Mouse (Mus musculus): ENCODE measurements around the gene Ralgapa2.

The Ralgapa2 gene

GRCm38 (mm10) chr2:146511911-146512580, at the start of gene Ralgapa2:
Gene Ralgapa2, minus strand, starts transcription at chr2:146512344.
- DNase-seq, result peak; percentile 100

DNA sequence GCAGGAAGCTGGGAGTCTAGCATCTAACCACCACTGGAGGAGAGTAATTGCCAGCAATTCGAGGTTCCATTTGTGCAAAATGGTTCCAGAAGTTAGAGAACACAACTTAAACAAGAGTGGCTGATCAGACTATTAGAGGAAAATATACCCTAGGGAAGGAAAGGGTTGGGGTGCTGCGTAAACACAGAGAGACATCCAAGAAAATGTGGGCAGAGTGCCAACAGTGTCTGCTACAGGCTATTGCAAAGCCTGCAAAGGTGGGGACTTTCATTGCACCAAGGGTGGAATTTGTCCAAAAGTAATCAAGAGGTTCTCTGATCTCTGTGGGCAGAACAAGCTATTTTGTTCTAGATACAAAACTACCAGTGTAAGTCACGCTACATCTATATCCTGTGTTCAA, 49.4 kb upstream of the Ralgapa2 start:
- peak; percentile 23 for DNase-seq

DNA sequence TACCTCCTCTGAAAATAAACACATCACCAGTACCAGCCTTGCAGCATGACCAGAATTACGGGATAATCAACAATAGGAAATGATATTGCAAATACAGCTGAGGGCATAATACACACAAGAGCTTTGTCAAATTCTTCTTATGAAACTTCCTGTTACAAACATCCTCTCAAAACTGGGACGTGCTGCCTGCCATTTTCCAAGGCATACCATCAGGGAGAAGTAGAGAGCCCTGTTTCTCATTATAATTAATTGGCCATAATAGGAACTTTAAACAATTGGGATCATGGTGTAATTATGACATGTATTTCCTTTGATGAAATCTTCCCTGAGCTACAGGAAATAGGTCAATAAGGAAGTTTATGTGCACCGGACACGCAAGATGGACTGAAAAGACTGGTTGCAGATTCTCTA, 48.5 kb upstream of the Ralgapa2 start:
- DNase-seq, result no peak

GRCm38 (mm10) chr2:146556148-146556547, 44.0 kb upstream of the Ralgapa2 start:
- no peak for DNase-seq

DNA sequence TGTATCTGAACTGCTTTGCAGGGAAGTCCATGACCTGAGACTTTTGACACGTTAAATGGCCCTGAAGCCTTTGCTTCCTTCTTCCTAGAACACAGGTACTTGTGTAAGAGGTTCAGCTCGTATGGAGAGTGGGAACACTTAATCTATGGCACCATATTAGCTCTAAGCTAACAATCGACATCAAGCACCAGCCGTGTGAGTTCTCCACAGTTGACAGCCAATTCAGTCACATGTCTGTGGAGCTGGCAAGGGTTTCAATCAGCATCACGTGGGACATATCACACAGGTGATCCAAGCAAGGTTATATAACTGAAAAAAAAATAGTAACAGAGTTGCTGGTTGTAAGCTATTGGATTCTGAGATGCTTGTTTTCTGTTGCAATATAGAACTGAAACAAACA, 43.2 kb upstream of the Ralgapa2 start:
- DNase-seq, result no peak

GRCm38 (mm10) chr2:146553701-146554100, 41.6 kb upstream of the Ralgapa2 start:
- DNase-seq, result no peak

DNA sequence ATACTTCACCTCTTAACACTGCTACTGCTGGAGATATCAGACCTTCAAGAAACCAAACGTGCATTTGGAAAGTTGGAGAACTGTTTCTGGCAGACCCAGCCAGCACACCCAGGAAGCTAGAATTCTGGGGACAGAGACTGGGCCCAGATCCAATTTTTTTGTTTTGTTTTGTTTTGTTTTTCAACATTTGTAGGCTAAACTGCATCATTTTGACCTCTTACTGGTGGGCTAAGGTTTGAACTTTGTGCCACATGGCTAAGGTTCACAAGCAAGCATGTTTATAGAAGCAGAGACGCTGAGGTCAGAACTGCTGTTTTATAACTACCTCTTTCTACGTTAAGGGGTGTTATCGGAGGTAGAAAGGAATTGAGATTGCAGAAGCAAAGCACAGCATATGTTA, 39.7 kb upstream of the Ralgapa2 start:
- peak; percentile 24 for DNase-seq

- no peak for DNase-seq
Measured at GRCm38 (mm10) chr2:146549111-146549776, 37.1 kb upstream of the Ralgapa2 start.

DNA sequence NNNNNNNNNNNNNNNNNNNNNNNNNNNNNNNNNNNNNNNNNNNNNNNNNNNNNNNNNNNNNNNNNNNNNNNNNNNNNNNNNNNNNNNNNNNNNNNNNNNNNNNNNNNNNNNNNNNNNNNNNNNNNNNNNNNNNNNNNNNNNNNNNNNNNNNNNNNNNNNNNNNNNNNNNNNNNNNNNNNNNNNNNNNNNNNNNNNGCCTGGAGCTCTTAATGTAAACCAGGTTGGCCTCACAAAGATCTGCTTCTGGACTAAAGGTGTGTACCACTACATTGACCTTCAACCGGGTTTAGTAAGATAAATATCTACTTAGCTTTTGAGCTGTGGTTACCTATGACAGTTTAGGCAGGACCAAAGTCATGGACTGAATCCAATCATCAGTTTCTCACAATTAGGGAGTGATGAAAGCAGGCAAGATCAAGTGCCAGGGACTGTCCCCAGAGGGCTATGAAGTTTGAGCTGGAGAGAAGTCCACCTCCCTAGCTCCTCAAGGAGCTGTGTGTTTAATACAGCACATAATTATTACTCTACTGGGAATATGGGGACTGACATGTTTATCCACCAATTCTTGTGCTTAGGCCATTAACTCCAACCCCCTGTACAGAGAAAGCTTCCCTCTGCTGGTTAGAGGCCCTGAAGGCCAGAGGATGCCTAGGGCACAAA, 32.1 kb upstream of the Ralgapa2 start:
- DNase-seq, result no peak

GRCm38 (mm10) chr2:146533118-146533949, 21.2 kb upstream of the Ralgapa2 start:
- DNase-seq, result no peak

GRCm38 (mm10) chr2:146532493-146532892, 20.3 kb upstream of the Ralgapa2 start:
- DNase-seq, result no peak

- no peak for DNase-seq
Measured at GRCm38 (mm10) chr2:146525483-146525882, 13.3 kb upstream of the Ralgapa2 start.

- DNase-seq, result peak; percentile 50
Measured at GRCm38 (mm10) chr2:146524685-146525415, 12.7 kb upstream of the Ralgapa2 start.

DNA sequence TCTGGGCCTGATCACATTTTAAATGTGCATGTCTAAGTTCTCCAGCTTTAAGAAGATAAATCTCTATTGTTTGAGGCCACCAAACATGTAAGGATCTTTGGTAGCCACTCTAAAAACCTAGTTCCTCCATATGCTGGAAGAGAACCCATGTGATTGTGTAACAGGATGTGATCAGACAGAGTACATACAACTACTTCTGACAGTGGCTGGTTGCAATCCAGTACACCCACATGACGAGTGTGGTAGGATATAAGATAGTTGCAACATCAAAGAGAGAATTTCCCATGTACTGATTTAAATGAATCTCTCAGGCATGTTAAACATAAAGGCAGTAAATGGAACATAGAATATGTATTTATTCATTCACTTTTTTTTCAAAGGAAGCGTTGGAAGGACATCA, 4.8 kb upstream of the Ralgapa2 start:
- DNase-seq, result no peak

GRCm38 (mm10) chr2:146515081-146515480, 2.9 kb upstream of the Ralgapa2 start:
- DNase-seq, result no peak

DNA sequence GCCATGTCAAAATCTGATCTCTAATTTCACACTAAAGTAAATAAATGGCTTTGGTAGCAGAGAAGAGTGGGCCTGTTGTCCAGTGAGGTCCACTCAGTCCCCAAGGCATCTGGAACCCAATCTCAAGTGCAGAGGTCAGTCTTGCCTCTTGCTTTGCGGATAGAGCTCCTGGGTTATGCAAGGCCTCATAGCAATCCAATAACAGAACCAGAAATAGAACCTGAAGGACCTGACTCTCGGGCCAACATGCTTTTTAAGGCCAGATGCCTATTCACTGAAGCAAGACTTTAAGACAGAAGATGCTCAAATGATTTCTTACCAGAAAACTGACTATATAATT, 407 bp upstream of the Ralgapa2 start:
- DNase-seq, result no peak

- no peak for DNase-seq
Measured at GRCm38 (mm10) chr2:146511401-146511865, 711 bp downstream of the Ralgapa2 start.

- DNase-seq, result no peak
Measured at GRCm38 (mm10) chr2:146510780-146511179, 1.4 kb downstream of the Ralgapa2 start.

GRCm38 (mm10) chr2:146502578-146503311, 9.4 kb downstream of the Ralgapa2 start:
- DNase-seq, result peak; percentile 55

- no peak for DNase-seq
Measured at GRCm38 (mm10) chr2:146500067-146500466, 12.1 kb downstream of the Ralgapa2 start.

DNA sequence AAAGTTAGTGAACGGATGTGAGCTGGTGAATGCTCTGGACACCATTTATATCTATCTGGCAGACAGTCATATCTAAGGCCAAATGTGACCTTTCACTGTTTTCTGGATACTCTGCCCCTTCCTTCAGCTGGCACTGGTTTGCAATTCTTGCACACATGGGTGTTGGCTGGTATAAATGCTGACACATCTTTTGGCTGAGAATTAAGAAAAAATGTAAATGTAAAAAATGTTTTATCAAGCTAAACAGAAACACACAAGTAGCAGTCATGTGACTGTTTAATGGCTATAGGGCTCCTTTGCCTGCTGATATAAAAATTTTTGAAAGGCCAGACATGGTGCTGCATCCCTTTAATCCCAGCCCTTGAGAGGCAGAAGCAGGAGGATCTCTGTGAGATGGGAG, 13.0 kb downstream of the Ralgapa2 start:
- no peak for DNase-seq

GRCm38 (mm10) chr2:146498298-146498697, 13.8 kb downstream of the Ralgapa2 start:
- DNase-seq, result no peak
